Mouse (Mus musculus) forebrain, postnatal 0 days (tissue): ENCODE data around the gene Cox20. TPM values are rescaled to one million over a fixed set of nuclear protein-coding genes. Genes with fewer than 3 reads are reported as not detected.

Experiments
- ATAC-seq: fragments of 200-750 bp; cut with Nextera tagmentation; 2 replicates; pipeline ENCODE4 v1.8.0; 2017; ENCODE audit warnings: mild to moderate bottlenecking, moderate library complexity
- DNase-seq: peaks from one replicate; pipeline ENCODE4 v3.0.0-alpha.2; 2015
- H3K27ac ChIP-seq: fragments of 300-500 bp; sonication (generic); 2 replicates; pipeline ENCODE4 v1.5.1; 2014; ENCODE audit warnings: low read depth, mild to moderate bottlenecking, antibody characterized with exemption, low read length, moderate library complexity, mixed read lengths
- H3K27me3 ChIP-seq: fragments of 300-500 bp; sonication (generic); 2 replicates; pipeline ENCODE4 v1.6.1; 2014; ENCODE audit warnings: mild to moderate bottlenecking, low read length, mixed read lengths; ENCODE audit not compliant: insufficient read depth
- H3K36me3 ChIP-seq: fragments of 300-500 bp; sonication (generic); 2 replicates; pipeline ENCODE4 v1.6.1; 2014; ENCODE audit warnings: mild to moderate bottlenecking, moderate library complexity; ENCODE audit not compliant: insufficient read depth
- H3K4me1 ChIP-seq: fragments of 300-500 bp; sonication (generic); 2 replicates; pipeline ENCODE4 v1.6.1; 2014; ENCODE audit warnings: antibody characterized with exemption; ENCODE audit not compliant: insufficient read depth
- H3K4me2 ChIP-seq: fragments of 300-500 bp; sonication (generic); 2 replicates; pipeline ENCODE4 v1.6.1; 2014; ENCODE audit warnings: low read depth, mild to moderate bottlenecking, moderate library complexity
- H3K4me3 ChIP-seq: fragments of 300-500 bp; sonication (generic); 2 replicates; pipeline ENCODE4 v1.5.1; 2014; ENCODE audit warnings: low read depth, low read length, mixed read lengths
- H3K9ac ChIP-seq: fragments of 300-500 bp; sonication (generic); 2 replicates; pipeline ENCODE4 v1.6.1; 2014; ENCODE audit warnings: mild to moderate bottlenecking
- H3K9me3 ChIP-seq: fragments of 300-500 bp; sonication (generic); 2 replicates; pipeline ENCODE4 v1.6.1; 2016; ENCODE audit warnings: low read length
- CTCF ChIP-seq: sonication (generic); IDR thresholded peaks from 2 replicates; pipeline ENCODE4 v1.5.1; 2016; ENCODE audit warnings: antibody characterized with exemption, control low read depth, low read depth
- WGBS: fragments of 180-500 bp; shearing (Covaris S2); extraction: QIAGEN DNeasy Blood & Tissue Kit; methylation state at CpG from one replicate; pipeline ENCODE4 v1.1.7; 2014; 5-methylcytosine and 5-hydroxymethylcytosine counted together
- microRNA-seq, 2 experiments: library from miRNA; unstranded; fragments of <30 nt; microRNA quantifications; one replicate each; pipeline ENCODE4; 2016
- polyA plus RNA-seq: library from polyadenylated mRNA; unstranded; fragments of >200 nt; fragmentation: Nextera tagmentation; extraction: Ambion mirVana; gene quantifications from 2 replicates; pipeline ENCODE4 v1.2.1, GENCODE M21; 2015
- total RNA-seq: library from RNA; depleted of rRNA; stranded (reverse); fragments of >200 nt; gene quantifications from 2 replicates; pipeline ENCODE4 v1.2.3, GENCODE M21; 2014; rRNA removed

Cox20 gene
- total and polyA plus RNA-seq, 2 experiments from 2014 or later, result 46.3 to 111 TPM

- 76% methylated on average over 6 of the region's 6 CpGs for WGBS
- no peaks in the 10 kb centered on the region for H3K27me3 ChIP-seq
- peak overlapping the region; percentile 77; the same call in 1 of the 2 replicates for H3K27ac ChIP-seq
- H3K9me3 ChIP-seq, result no peaks in the 10 kb centered on the region
- ATAC-seq (no peak), DNase-seq (no peak)
- no peak overlapping the region for H3K9ac ChIP-seq
- no peak for TF ChIP-seq CTCF
- H3K36me3 ChIP-seq, result no peaks in the 10 kb centered on the region
- no peak overlapping the region for H3K4me2 ChIP-seq
- H3K4me3 ChIP-seq, result no peak overlapping the region
- no peaks in the 10 kb centered on the region for H3K4me1 ChIP-seq
Measured at GRCm38 (mm10) chr1:178368121-178368520, 49.2 kb downstream of the Cox20 start.

- 0 out of 2 replicates have a peak, but pooled peaks have one; percentile 9 for TF ChIP-seq CTCF
- 2% methylated on average over 36 of the region's 36 CpGs for WGBS
- ATAC-seq, result peak; percentile 98
Measured at GRCm38 (mm10) chr1:178368548-178369271, 49.8 kb downstream of the Cox20 start.

GRCm38 (mm10) chr1:178369272-178369651, 50.3 kb downstream of the Cox20 start:
- peak; percentile 60 for ATAC-seq

More at GRCm38 (mm10) chr1:178368548-178369271, 49.8 kb downstream of the Cox20 start:
- H3K9ac ChIP-seq, result peak overlapping the region; percentile 58
- H3K4me2 ChIP-seq, result peak overlapping the region; percentile 78
- H3K27me3 ChIP-seq, result no peaks in the 10 kb centered on the region
- peak overlapping the region; percentile 51 for H3K4me3 ChIP-seq
- no peaks in the 10 kb centered on the region for H3K36me3 ChIP-seq
- DNase-seq, result peak; percentile 93
- H3K4me1 ChIP-seq, result no peaks in the 10 kb centered on the region
- H3K9me3 ChIP-seq, result no peaks in the 10 kb centered on the region
- peak overlapping the region; percentile 77 for H3K27ac ChIP-seq

More at GRCm38 (mm10) chr1:178369272-178369651, 50.3 kb downstream of the Cox20 start:
- TF ChIP-seq CTCF, result no peak
- Histone ChIP-seq H3K4me2 (peak overlapping the region; percentile 78), H3K4me3 (peak overlapping the region; percentile 51), H3K27me3 (no peaks in the 10 kb centered on the region), H3K4me1 (no peaks in the 10 kb centered on the region), H3K27ac (peak overlapping the region; percentile 77), H3K9ac (peak overlapping the region; percentile 58), H3K9me3 (no peaks in the 10 kb centered on the region), H3K36me3 (no peaks in the 10 kb centered on the region)
- no peak for DNase-seq
- 1% methylated on average over 11 of the region's 11 CpGs for WGBS

Small RNAs within 50 kb of the gene (microRNA-seq; reads per million reads assigned to microRNA genes)
- 0 reads per million in 2 experiments for gene Gm27458

Other genes starting within 250 kb of the Cox20 start
- gene Desi2, start 131.7 kb upstream of the Cox20 start, total RNA-seq, result 24.2 and 26.1 TPM in 2 replicates
- gene Desi2, start 131.7 kb upstream of the Cox20 start, polyA plus RNA-seq, result 13.1 and 27.2 TPM in 2 replicates
- 245 and 299 TPM in 2 replicates for gene Hnrnpu, start 18.7 kb downstream of the Cox20 start, total RNA-seq
- gene Hnrnpu, start 18.7 kb downstream of the Cox20 start, polyA plus RNA-seq, result 187 and 229 TPM in 2 replicates
- gene Efcab2, start 87.0 kb downstream of the Cox20 start, total RNA-seq, result 4.3 and 7.0 TPM in 2 replicates
- 4.5 and 8.6 TPM in 2 replicates for gene Efcab2, start 87.0 kb downstream of the Cox20 start, polyA plus RNA-seq
- 24.6 and 33.7 TPM in 2 replicates for gene Kif26b, start 210.0 kb downstream of the Cox20 start, total RNA-seq
- gene Kif26b, start 210.0 kb downstream of the Cox20 start, polyA plus RNA-seq, result 2.6 and 3.4 TPM in 2 replicates